Mouse (Mus musculus) liver, embryonic 14 days (tissue): ENCODE data around the gene Cacng4. TPM values are rescaled to one million over a fixed set of nuclear protein-coding genes. Genes with fewer than 3 reads are reported as not detected.

Experiments used
- polyA plus RNA-seq: library from polyadenylated mRNA; depleted of rRNA; stranded (reverse); fragments of >200 nt; gene quantifications from 2 replicates; pipeline ENCODE4 v1.2.3, GENCODE M21; 2012; rRNA removed

Gene Cacng4
- polyA plus RNA-seq: 0.08 and 0.15 TPM in 2 replicates

DNA sequence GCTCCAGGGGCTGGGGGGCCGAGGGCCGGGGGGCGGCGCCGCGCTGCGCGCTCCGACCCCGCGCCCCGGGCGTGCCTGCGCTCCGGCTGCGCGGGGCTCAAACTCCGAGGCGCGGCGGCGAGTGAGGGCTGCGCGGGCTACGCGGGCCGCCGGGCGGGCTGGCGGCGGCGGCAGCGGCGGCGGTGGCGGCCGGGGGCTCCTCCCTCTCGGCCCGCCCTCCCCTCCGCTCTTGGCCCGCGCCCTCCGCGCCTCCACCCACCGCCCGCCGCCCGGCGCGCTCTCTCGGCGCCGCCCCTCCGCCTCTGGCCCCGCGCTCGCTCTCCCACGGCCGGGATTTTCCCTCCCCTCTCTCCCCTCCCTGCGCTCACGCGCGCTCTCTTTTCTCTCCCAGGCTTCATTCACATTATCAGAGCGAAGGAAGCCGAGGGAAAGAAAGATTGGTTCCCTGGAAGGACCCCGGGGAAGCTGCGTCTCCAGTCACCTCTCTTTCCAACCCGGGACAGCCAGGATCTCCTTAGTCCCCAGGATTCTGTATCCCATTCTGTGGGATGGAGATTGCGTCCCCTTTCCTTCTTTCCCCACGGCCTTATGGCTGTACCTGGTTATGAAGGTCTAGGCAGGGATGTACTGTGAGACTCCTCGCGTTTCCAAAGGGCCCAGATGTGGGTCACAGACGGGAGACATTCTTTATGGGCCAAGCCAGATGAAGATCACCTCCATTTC, at the start of gene Cacng4:
Gene Cacng4, minus strand, starts transcription at position 11 of the 723 bp plus-strand sequence.

GRCm38 (mm10) chr11:107716332-107716938, 77.9 kb downstream of the Cacng4 start, which contains the start of gene Cacng1:
TSS of gene Cacng1 (minus strand) at chr11:107716522.

Other genes with a start within 250 kb of the Cacng4 start
- gene Helz, start 246.6 kb downstream of the Cacng4 start, polyA plus RNA-seq: 3.4 TPM in 2 replicates
- 0.24 TPM in 1 of 2 replicates, not detected in the other for gene Cacng1, start 78.0 kb downstream of the Cacng4 start, polyA plus RNA-seq
- gene Cacng5, start 120.5 kb upstream of the Cacng4 start, polyA plus RNA-seq: 0.02 and 0.03 TPM in 2 replicates